Mouse (Mus musculus) midbrain, embryonic 13.5 days (tissue): ENCODE data around the gene Ankrd33. TPM values are rescaled to one million over a fixed set of nuclear protein-coding genes. Genes with fewer than 3 reads are reported as not detected.
"Not testable (repeated sequence)": the region's sequence is repeated elsewhere in the genome, so short reads cannot be mapped to it uniquely, and the experiment has no call there.

Source experiments
- ATAC-seq: fragments of 200-750 bp; cut with Nextera tagmentation; 2 replicates; pipeline ENCODE4 v1.8.0; 2017; ENCODE audit warnings: mild to moderate bottlenecking, moderate TSS enrichment, moderate library complexity
- H3K27ac ChIP-seq: fragments of 300-500 bp; sonication (generic); 2 replicates; pipeline ENCODE4 v1.5.1; 2015; ENCODE audit warnings: inconsistent platforms, mild to moderate bottlenecking, moderate library complexity
- H3K27me3 ChIP-seq: fragments of 300-500 bp; sonication (generic); 2 replicates; pipeline ENCODE4 v1.6.1; 2015; ENCODE audit warnings: mild to moderate bottlenecking, inconsistent platforms
- H3K36me3 ChIP-seq: fragments of 300-500 bp; sonication (generic); 2 replicates; pipeline ENCODE4 v1.6.1; 2015; ENCODE audit warnings: mild to moderate bottlenecking, inconsistent platforms
- H3K4me1 ChIP-seq: fragments of 300-500 bp; sonication (generic); replicated peaks from 2 replicates; pipeline ENCODE4 v1.6.1; 2015; ENCODE audit warnings: inconsistent platforms
- H3K4me2 ChIP-seq: fragments of 300-500 bp; sonication (generic); replicated peaks from 2 replicates; pipeline ENCODE4 v1.6.1; 2015; ENCODE audit warnings: moderate library complexity, mild to moderate bottlenecking, inconsistent platforms
- H3K4me3 ChIP-seq: fragments of 300-500 bp; sonication (generic); replicated peaks from 2 replicates; pipeline ENCODE4 v1.5.1; 2015; ENCODE audit warnings: mild to moderate bottlenecking, inconsistent platforms
- H3K9ac ChIP-seq: fragments of 300-500 bp; sonication (generic); replicated peaks from 2 replicates; pipeline ENCODE4 v1.6.1; 2015; ENCODE audit warnings: mild to moderate bottlenecking, inconsistent platforms
- H3K9me3 ChIP-seq: fragments of 300-500 bp; sonication (generic); 2 replicates; pipeline ENCODE4 v1.6.1; 2016; ENCODE audit warnings: mild to moderate bottlenecking, inconsistent platforms
- WGBS: fragments of 180-500 bp; shearing (Covaris S2); methylation state at CpG from one replicate; pipeline ENCODE4 v1.1.7; 2015; 5-methylcytosine and 5-hydroxymethylcytosine counted together
- polyA plus RNA-seq: library from polyadenylated mRNA; unstranded; fragments of >200 nt; fragmentation: Nextera tagmentation; extraction: Ambion mirVana; gene quantifications from 2 replicates; pipeline ENCODE4 v1.2.1, GENCODE M21; 2015

The Ankrd33 gene
- polyA plus RNA-seq, 1 experiment from 2014 or later, result not detected

DNA sequence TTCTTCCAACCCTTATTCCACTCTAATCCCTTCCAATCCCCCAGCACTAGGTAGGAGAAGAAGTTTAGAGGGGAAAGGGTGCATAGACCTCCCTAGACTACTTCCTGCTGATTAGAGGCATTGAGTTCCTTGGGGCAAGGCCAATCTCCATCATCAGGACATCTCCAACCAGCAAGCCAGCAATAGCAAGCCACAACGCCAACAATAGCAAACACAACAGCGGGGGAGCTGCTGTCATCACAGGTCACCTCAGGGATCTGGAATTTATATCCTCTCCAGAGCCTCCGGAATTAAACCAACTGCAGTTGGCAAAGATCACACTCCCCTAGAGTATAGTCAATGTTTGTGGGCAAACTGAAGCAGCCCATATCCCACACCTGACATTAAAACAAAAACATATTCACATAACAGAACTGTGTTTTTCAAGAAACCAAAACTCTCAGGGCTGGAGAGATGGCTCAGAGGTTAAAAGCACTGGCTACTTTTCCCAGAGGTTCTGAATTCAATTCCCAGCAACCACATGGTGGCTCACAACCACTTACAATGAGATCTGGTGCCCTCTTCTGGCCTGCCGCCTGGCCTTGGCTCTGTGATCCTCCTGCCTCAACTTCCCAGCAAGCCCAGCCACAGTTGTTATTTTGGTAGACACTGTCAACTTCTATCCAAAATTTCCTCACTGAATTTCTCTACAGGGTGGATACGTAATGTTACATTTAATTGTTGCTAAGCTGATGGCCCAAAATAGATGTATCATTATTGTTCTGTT lies 7.5 kb upstream of the Ankrd33 start:
- WGBS, result 90% methylated on average over 5 of the region's 5 CpGs
- ATAC-seq, result no peak

DNA sequence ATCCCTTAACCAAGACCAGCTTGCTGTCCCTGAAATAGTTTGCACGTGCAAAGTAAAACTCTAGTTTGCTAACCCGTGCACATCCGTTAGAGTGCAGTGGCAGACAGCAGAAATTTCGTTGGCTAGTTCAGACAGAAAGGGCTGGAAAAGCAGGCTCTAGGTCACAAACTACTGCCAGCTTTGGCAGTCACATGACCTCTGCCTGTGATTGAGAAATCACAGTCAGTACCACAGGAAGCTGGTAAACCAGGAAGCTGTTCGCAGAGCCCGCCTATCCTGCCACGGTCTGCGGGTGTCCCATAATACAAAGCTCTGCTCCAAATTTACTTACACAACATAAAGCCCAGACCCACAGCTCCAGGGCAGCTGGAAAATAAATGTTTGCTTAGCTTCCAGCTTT lies 2.4 kb upstream of the Ankrd33 start:
- no peaks in the 10 kb centered on the region for H3K36me3 ChIP-seq
- H3K27ac ChIP-seq, result no peak overlapping the region
- H3K9me3 ChIP-seq, result no peaks in the 10 kb centered on the region
- ATAC-seq, result no peak
- WGBS, result 77% methylated on average over 8 of the region's 8 CpGs
- H3K4me3 ChIP-seq, result no peak overlapping the region
- no peaks in the 10 kb centered on the region for H3K4me1 ChIP-seq
- H3K4me2 ChIP-seq, result no peak overlapping the region
- H3K9ac ChIP-seq, result no peak overlapping the region
- H3K27me3 ChIP-seq, result peaks cover 7% of the 10 kb centered on the region; the same call in 1 of the 2 replicates

More for the DNA sequence above, 7.5 kb upstream of the Ankrd33 start:
- Histone ChIP-seq H3K4me3 (no peak overlapping the region), H3K27me3 (peaks cover 7% of the 10 kb centered on the region; the same call in 1 of the 2 replicates), H3K27ac (no peak overlapping the region), H3K4me1 (0 out of 2 replicates have a peak, but pooled peaks cover 7% of the 10 kb centered on the region), H3K9me3 (no peaks in the 10 kb centered on the region), H3K9ac (no peak overlapping the region), H3K36me3 (no peaks in the 10 kb centered on the region), H3K4me2 (no peak overlapping the region)

GRCm38 (mm10) chr15:101113778-101114177 lies 1.8 kb upstream of the Ankrd33 start:
- H3K4me2 ChIP-seq, H3K9me3 ChIP-seq, H3K4me3 ChIP-seq, H3K27ac ChIP-seq, H3K9ac ChIP-seq, H3K27me3 ChIP-seq, H3K4me1 ChIP-seq, ATAC-seq, H3K36me3 ChIP-seq: not testable (repeated sequence)
- 87% methylated on average over 2 of the region's 2 CpGs for WGBS

DNA sequence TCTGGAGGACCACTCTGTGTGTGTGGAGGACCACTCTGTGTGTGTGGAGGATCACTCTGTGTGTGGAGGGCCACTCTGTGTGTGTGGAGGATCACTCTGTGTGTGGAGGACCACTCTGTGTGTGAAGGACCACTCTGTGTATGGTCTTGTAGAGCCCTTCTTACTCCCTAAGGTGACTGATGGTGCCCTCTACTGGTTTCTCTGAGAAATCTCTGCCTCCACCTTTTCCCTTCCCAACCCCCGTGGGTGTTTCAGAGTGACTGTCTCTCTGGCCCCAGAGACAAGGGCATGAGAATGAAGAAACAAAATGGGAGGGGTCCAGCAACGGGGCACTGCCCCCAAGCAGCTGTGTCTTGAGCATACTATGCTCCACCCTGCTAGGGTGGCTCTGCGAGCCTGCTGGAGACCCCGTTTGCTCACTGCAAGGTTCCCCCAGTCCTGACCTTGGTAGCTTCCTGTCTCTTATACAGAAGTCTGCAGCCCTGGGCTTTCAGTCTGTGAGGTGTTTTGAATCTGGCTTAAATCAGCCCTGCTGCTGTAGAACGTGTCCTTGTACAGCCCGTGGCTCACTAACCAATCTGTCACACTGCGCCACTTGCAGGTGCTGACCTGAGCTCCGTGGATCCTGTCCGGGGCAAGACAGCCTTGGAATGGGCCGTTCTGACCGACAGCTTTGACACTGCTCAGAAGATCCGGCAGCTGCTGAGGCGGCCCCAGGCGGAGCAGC lies 3.0 kb downstream of the Ankrd33 start:
- Histone ChIP-seq H3K27ac (no peak overlapping the region), H3K4me3 (no peak overlapping the region), H3K27me3 (peaks cover 5% of the 10 kb centered on the region), H3K4me1 (no peaks in the 10 kb centered on the region), H3K9me3 (no peaks in the 10 kb centered on the region), H3K9ac (no peak overlapping the region), H3K4me2 (no peak overlapping the region), H3K36me3 (no peaks in the 10 kb centered on the region)
- 0 out of 2 replicates have a peak, but pooled peaks have one; percentile 11 for ATAC-seq
- WGBS, result 61% methylated on average over 14 of the region's 14 CpGs

- no peak overlapping the region for H3K4me2 ChIP-seq
- no peak overlapping the region for H3K9ac ChIP-seq
- H3K27ac ChIP-seq, result no peak overlapping the region
- 72% methylated on average over 9 of the region's 9 CpGs for WGBS
- H3K4me1 ChIP-seq, result no peaks in the 10 kb centered on the region
- H3K27me3 ChIP-seq, result peaks cover 10% of the 10 kb centered on the region
- H3K9me3 ChIP-seq, result 0 out of 2 replicates have a peak, but pooled peaks cover 4% of the 10 kb centered on the region
- H3K4me3 ChIP-seq, result no peak overlapping the region
- ATAC-seq, result no peak
- H3K36me3 ChIP-seq, result no peaks in the 10 kb centered on the region
Measured at GRCm38 (mm10) chr15:101121411-101122289, 6.1 kb downstream of the Ankrd33 start.

DNA sequence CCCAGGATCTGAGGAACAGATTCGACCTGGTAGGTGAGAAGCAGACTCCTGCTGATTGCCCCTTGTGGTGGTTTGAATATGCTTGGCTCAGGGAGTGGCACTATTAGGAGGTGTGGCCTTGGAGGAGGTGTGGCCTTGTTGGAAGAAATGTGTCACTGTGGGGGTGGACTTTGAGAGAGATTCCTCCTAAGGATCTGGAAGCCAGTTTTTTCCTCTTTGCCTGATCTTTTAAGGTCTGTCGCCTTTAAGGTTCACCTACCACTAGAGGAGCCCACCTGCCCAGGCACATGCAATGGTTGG lies 6.7 kb downstream of the Ankrd33 start:
- Histone ChIP-seq H3K27ac (no peak overlapping the region), H3K4me1 (no peaks in the 10 kb centered on the region), H3K27me3 (peaks cover 16% of the 10 kb centered on the region), H3K4me3 (no peak overlapping the region), H3K4me2 (no peak overlapping the region), H3K9me3 (0 out of 2 replicates have a peak, but pooled peaks cover 4% of the 10 kb centered on the region), H3K9ac (no peak overlapping the region), H3K36me3 (no peaks in the 10 kb centered on the region)
- no peak for ATAC-seq
- 39% methylated on average over 2 of the region's 2 CpGs for WGBS

GRCm38 (mm10) chr15:101123202-101123601 lies 7.6 kb downstream of the Ankrd33 start:
- 38% methylated on average over 4 of the region's 4 CpGs for WGBS
- H3K9me3 ChIP-seq, result 0 out of 2 replicates have a peak, but pooled peaks cover 4% of the 10 kb centered on the region
- peaks cover 2% of the 10 kb centered on the region; the same call in 1 of the 2 replicates for H3K4me1 ChIP-seq
- H3K27me3 ChIP-seq, result peaks cover 26% of the 10 kb centered on the region
- H3K36me3 ChIP-seq, result no peaks in the 10 kb centered on the region
- no peak overlapping the region for H3K4me3 ChIP-seq
- H3K9ac ChIP-seq, result no peak overlapping the region
- no peak for ATAC-seq
- no peak overlapping the region for H3K4me2 ChIP-seq
- H3K27ac ChIP-seq, result no peak overlapping the region

GRCm38 (mm10) chr15:101125561-101125960 lies 10.0 kb downstream of the Ankrd33 start:
- ATAC-seq, result no peak
- Histone ChIP-seq H3K4me2 (no peak overlapping the region), H3K9ac (no peak overlapping the region), H3K27me3 (peaks cover 49% of the 10 kb centered on the region), H3K4me1 (peaks cover 12% of the 10 kb centered on the region), H3K4me3 (no peak overlapping the region), H3K9me3 (0 out of 2 replicates have a peak, but pooled peaks cover 4% of the 10 kb centered on the region), H3K27ac (no peak overlapping the region), H3K36me3 (no peaks in the 10 kb centered on the region)
- 89% methylated on average over 6 of the region's 6 CpGs for WGBS

DNA sequence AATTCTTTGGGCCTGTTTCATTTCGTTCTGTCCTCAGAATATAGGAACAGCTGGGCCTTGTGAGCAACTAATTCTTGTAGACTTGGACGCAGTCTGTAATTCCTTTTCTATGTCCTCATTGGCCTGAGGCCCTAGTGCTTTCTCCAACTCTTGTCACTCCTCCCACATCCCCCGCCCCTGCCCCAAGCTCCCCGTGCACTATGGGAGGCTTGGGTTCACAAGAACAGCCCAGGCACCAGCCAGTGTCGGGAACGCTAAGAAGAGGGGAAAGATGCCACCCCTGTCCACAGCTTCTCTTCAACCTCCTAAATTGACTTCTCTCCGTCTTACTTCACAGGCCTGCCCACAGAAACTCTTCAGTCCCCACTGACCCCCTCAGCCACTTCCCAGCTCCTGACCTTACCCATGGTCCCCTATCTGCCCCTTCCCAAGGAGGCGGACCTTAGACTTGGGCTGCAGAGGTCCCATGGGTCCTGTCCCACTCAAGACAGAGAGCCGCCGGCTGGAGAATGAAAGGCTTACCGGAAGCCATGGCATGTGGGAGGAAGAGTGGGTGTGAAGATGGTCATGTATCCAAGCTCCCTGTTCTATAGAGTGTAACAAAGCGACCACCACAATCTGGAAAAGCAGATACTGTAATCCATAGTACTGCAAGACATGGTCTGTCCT lies 11.5 kb downstream of the Ankrd33 start:
- Histone ChIP-seq H3K4me2 (no peak overlapping the region), H3K27ac (no peak overlapping the region), H3K36me3 (no peaks in the 10 kb centered on the region), H3K9me3 (0 out of 2 replicates have a peak, but pooled peaks cover 4% of the 10 kb centered on the region), H3K9ac (no peak overlapping the region), H3K4me1 (peaks cover 19% of the 10 kb centered on the region), H3K4me3 (no peak overlapping the region), H3K27me3 (peaks cover 58% of the 10 kb centered on the region)
- WGBS, result 77% methylated on average over 12 of the region's 12 CpGs
- ATAC-seq, result no peak

DNA sequence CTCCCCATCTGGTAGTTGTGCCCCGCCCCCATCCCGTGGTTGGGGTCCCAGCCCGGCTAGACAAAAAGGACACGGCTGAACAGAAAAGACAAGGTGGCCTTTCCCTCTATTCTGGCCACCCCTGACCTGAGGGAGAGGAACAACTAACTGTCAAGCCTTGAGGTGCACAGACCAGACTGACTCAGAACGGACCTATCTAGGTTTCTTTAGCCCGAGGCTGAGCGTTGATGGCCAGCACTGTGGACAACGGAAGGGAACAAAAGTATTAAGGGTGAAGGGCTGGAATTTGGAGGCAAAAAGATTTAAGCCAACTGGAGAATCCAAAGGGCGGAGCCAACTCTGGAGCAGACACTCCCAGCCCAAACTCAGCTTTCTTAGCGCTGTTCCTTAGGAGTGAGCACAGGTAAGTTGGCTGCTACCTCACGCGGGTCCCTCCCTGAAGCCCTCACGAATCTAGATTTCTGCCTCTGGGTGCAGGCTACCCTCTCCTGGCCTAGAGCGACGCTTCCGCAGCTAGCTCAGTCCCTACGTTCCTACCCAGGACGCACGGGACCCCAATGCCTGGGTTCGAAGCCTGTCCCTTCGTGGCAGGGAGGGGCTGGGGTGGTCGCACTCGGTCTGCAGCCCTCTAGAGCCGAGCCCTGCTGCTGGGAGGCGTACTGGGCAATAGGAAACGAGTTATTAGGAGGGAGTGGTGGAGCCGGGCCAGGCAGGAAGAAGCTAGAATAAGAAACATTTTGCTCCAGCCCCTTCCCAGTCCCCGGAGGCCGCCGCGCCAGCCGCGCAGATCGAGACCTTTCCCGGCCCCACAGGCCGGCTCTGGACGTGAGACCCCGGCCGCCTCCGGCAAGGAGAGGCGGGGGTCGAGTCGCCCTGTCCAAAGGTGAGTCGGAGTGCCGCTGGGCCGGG lies 12.9 kb downstream of the Ankrd33 start, which contains the start of gene Acvrl1:
Acvrl1 (plus strand) TSS at position 342 of the 909 bp plus-strand sequence.
- no peak for ATAC-seq
- H3K27me3 ChIP-seq, result peaks cover 66% of the 10 kb centered on the region
- WGBS, result 4% methylated on average over 46 of the region's 46 CpGs

More for the DNA sequence above, 12.9 kb downstream of the Ankrd33 start, which contains the start of gene Acvrl1:
- Histone ChIP-seq H3K4me3 (peak within 1 kb of the TSS; percentile 32), H3K4me2 (peak within 1 kb of the TSS; percentile 49), H3K9ac (peak within 1 kb of the TSS; percentile 36; the same call in 1 of the 2 replicates), H3K27ac (no peak within 1 kb of the TSS), H3K9me3 (0 out of 2 replicates have a peak, but pooled peaks cover 4% of the 10 kb centered on the region), H3K36me3 (no peaks in the 10 kb centered on the region), H3K4me1 (peaks cover 22% of the 10 kb centered on the region)
